ENCODE assay signal across 25 mouse cellular contexts in genomic region chr9:100535618-100536262, GRCm38 (mm10). TPM values are rescaled to one million over a fixed set of nuclear protein-coding genes. Genes with fewer than 3 reads are reported as not detected.
A peak's percentile ranks its signal among the peaks of the same experiment; 100 is the strongest.
DNase-seq lines count a peak whose midpoint lies in the region; ATAC-seq and TF ChIP-seq lines count a peak whose summit lies in the region.
"Had no signal": no experiment of that assay in that cellular context is flagged by ENCODE, and none has a peak within 500 bp of the region (broad histone marks: within the 10 kb centered on the region; RNA-seq: fewer than 3 reads in every experiment).

No protein-coding gene starts in this region.

- no peak for DNase-seq in heart, postnatal 0 days (ENCODE audit: low spot score)
- no peak for DNase-seq in heart, adult 11 months
- peak; percentile 35 for DNase-seq in 3T3-L1 (ENCODE audit: low read depth, low spot score)
- peak; percentile 16 for DNase-seq in Muller cell, postnatal 12 days (ENCODE audit: inconsistent ontology term)
- DNase-seq in liver, embryonic 14.5 days (ENCODE audit: low read depth in 3 of 3, low spot score in 3 of 3): no peak
- no peak for DNase-seq in hindbrain, embryonic 11.5 days (ENCODE audit: low spot score)
- DNase-seq: adrenal gland, postnatal 14 days; cerebellum, postnatal 36 days; heart, adult 18-20 months; heart, postnatal 36 days; kidney, adult 9 months; kidney, postnatal 25 days; right cerebral cortex, adult 18-20 months had no signal

- no peak for TF ChIP-seq CTCF in heart, postnatal 0 days (IDR thresholded peaks at IDR 0.05; ENCODE audit: low read depth)
- TF ChIP-seq CTCF in liver, embryonic 14.5 days (IDR thresholded peaks at IDR 0.05; ENCODE audit: low read depth): no peak

- H3K27ac ChIP-seq in heart, postnatal 0 days (ENCODE audit: low read depth): 0 out of 2 replicates have a peak overlapping the region, but pooled peaks have one; percentile 18
- no peak overlapping the region for H3K27ac ChIP-seq in liver, embryonic 14.5 days
- H3K27ac ChIP-seq in hindbrain, embryonic 11.5 days (ENCODE audit: low read depth, low read length): no peak overlapping the region
- H3K27ac ChIP-seq: heart, embryonic 13.5 days; hindbrain, embryonic 15.5 days; intestine, embryonic 15.5 days; left cerebral cortex, adult 2 months; limb, embryonic 10.5 days; neural tube, embryonic 13.5 days; stomach, postnatal 0 days had no signal

- no peak overlapping the region for H3K4me3 ChIP-seq in heart, postnatal 0 days (ENCODE audit: low read depth, low read length)
- H3K4me3 ChIP-seq in liver, embryonic 14.5 days (ENCODE audit: insufficient read depth in 1 of 2, low read depth in 2 of 2, low read length in 2 of 2): no peak overlapping the region
- no peak overlapping the region for H3K4me3 ChIP-seq in hindbrain, embryonic 11.5 days (ENCODE audit: low read depth, low read length)
- H3K4me3 ChIP-seq: heart, embryonic 13.5 days; hindbrain, embryonic 15.5 days; intestine, embryonic 15.5 days; left cerebral cortex, adult 2 months; limb, embryonic 10.5 days; lung, embryonic 15.5 days; neural tube, embryonic 13.5 days had no signal

- no peak for TF ChIP-seq EP300 in heart, postnatal 0 days (IDR thresholded peaks at IDR 0.05; ENCODE audit: low read depth)
- no peak for TF ChIP-seq EP300 in liver, embryonic 14.5 days (IDR thresholded peaks at IDR 0.05; ENCODE audit: low read depth)

- no peak for ATAC-seq in heart, postnatal 0 days (ENCODE audit: insufficient read depth, low read depth)
- ATAC-seq in liver, embryonic 14.5 days (ENCODE audit: insufficient read depth): peak; percentile 52; the same call in 1 of the 2 replicates
- no peak for ATAC-seq in hindbrain, embryonic 11.5 days (ENCODE audit: low FRiP score)
- no peak; the same call in 1 of the 2 replicates for ATAC-seq in erythroblast, adult 5-6 weeks (replicated peaks; ENCODE audit: low FRiP score, poor library complexity, severe bottlenecking)
- ATAC-seq: activated CD4-positive, CD25-positive, alpha-beta regulatory T cell, adult 4 months; intestine, embryonic 15.5 days; Patski had no signal

- no peaks in the 10 kb centered on the region for H3K27me3 ChIP-seq in heart, postnatal 0 days (ENCODE audit: control insufficient read depth, insufficient read depth, low read length)
- H3K27me3 ChIP-seq in liver, embryonic 14.5 days (ENCODE audit: control insufficient read depth, insufficient read depth, low read length): no peaks in the 10 kb centered on the region
- no peaks in the 10 kb centered on the region for H3K27me3 ChIP-seq in hindbrain, embryonic 11.5 days (ENCODE audit: control insufficient read depth, insufficient read depth, low read length)
- H3K27me3 ChIP-seq: heart, embryonic 13.5 days; hindbrain, embryonic 15.5 days; intestine, embryonic 15.5 days; lung, embryonic 15.5 days; neural tube, embryonic 13.5 days; Patski had no signal

- WGBS in heart, postnatal 0 days: 76% methylated on average over 2 of the region's 2 CpGs
- 38% methylated on average over 2 of the region's 2 CpGs for WGBS in liver, embryonic 14.5 days (ENCODE audit: insufficient replicate concordance)
- WGBS in hindbrain, embryonic 11.5 days: 93% methylated on average over 2 of the region's 2 CpGs

- H3K9me3 ChIP-seq in heart, postnatal 0 days (replicated peaks; ENCODE audit: control insufficient read depth, low read length): no peaks in the 10 kb centered on the region
- no peaks in the 10 kb centered on the region for H3K9me3 ChIP-seq in liver, embryonic 14.5 days (ENCODE audit: control insufficient read depth, low read length)
- no peaks in the 10 kb centered on the region for H3K9me3 ChIP-seq in hindbrain, embryonic 11.5 days (ENCODE audit: control insufficient read depth, low read length)
- H3K9me3 ChIP-seq: heart, embryonic 13.5 days; hindbrain, embryonic 15.5 days; intestine, embryonic 15.5 days; limb, embryonic 10.5 days; lung, embryonic 15.5 days; neural tube, embryonic 13.5 days had no signal

- H3K36me3 ChIP-seq in heart, postnatal 0 days (replicated peaks; ENCODE audit: control insufficient read depth, insufficient read depth, low read length): no peaks in the 10 kb centered on the region
- H3K36me3 ChIP-seq in liver, embryonic 14.5 days (replicated peaks; ENCODE audit: control insufficient read depth, insufficient read depth, low read depth): no peaks in the 10 kb centered on the region
- H3K36me3 ChIP-seq in hindbrain, embryonic 11.5 days (ENCODE audit: control insufficient read depth, insufficient read depth, low read length): no peaks in the 10 kb centered on the region
- H3K36me3 ChIP-seq: heart, embryonic 13.5 days; hindbrain, embryonic 15.5 days; intestine, embryonic 15.5 days; lung, embryonic 15.5 days; neural tube, embryonic 13.5 days had no signal

- no peak overlapping the region for H3K4me2 ChIP-seq in heart, postnatal 0 days (ENCODE audit: low read depth, low read length)
- H3K4me2 ChIP-seq in liver, embryonic 14.5 days (ENCODE audit: low read depth): no peak overlapping the region
- no peak overlapping the region for H3K4me2 ChIP-seq in hindbrain, embryonic 11.5 days (replicated peaks; ENCODE audit: low read depth, low read length)
- H3K4me2 ChIP-seq: heart, embryonic 13.5 days; hindbrain, embryonic 15.5 days; intestine, embryonic 15.5 days; lung, embryonic 15.5 days; neural tube, embryonic 13.5 days had no signal

- no peak overlapping the region for H3K9ac ChIP-seq in heart, postnatal 0 days (replicated peaks; ENCODE audit: low read depth, low read length)
- no peak overlapping the region for H3K9ac ChIP-seq in liver, embryonic 14.5 days (replicated peaks)
- no peak overlapping the region for H3K9ac ChIP-seq in hindbrain, embryonic 11.5 days (ENCODE audit: low read depth, low read length)
- H3K9ac ChIP-seq: heart, embryonic 13.5 days; hindbrain, embryonic 15.5 days; intestine, embryonic 15.5 days; lung, embryonic 15.5 days; neural tube, embryonic 13.5 days had no signal

- peaks cover 26% of the 10 kb centered on the region for H3K4me1 ChIP-seq in heart, postnatal 0 days (ENCODE audit: control insufficient read depth, insufficient read depth)
- peaks cover 12 to 14% of the 10 kb centered on the region in 2 experiments for H3K4me1 ChIP-seq in liver, embryonic 14.5 days (replicated peaks; ENCODE audit: control insufficient read depth in 2 of 2, insufficient read depth in 2 of 2, low read length in 1 of 2)
- no peaks in the 10 kb centered on the region for H3K4me1 ChIP-seq in hindbrain, embryonic 11.5 days (replicated peaks; ENCODE audit: control insufficient read depth, insufficient read depth, low read length)
- H3K4me1 ChIP-seq: intestine, embryonic 15.5 days; limb, embryonic 10.5 days had no signal

RNA-seq across cellular contexts. Expression of gene Nck1, which starts 10.2 kb away (rescaled TPM):
- total RNA-seq in heart, postnatal 0 days (2014; rRNA removed; ENCODE audit: low replicate concordance): 25.0 and 37.9 TPM in 2 replicates
- 58.8 and 63.9 TPM in 2 replicates for polyA plus RNA-seq in heart, postnatal 0 days (2015; fragmentation: Nextera tagmentation; extraction: Ambion mirVana)
- polyA plus RNA-seq in liver, embryonic 14.5 days (2012; rRNA removed): 5.4 and 12.9 TPM in 2 replicates
- 18.3 and 26.4 TPM in 2 replicates for polyA plus RNA-seq in liver, embryonic 14.5 days (2014; fragmentation: Nextera tagmentation; extraction: Ambion mirVana)
- 74.2 and 78.4 TPM in 2 replicates for polyA plus RNA-seq in hindbrain, embryonic 11.5 days (2014; fragmentation: Nextera tagmentation; extraction: Ambion mirVana)
- total RNA-seq in erythroblast, adult 5-6 weeks (2015; ENCODE audit: low replicate concordance): 5.2 and 7.5 TPM in 2 replicates
- 9.5 and 10.2 TPM in 2 replicates for total RNA-seq in erythroblast, adult 5-6 weeks (2017; ENCODE audit: low replicate concordance)

RNA-seq across cellular contexts. Expression of gene Slc35g2, which starts 35.1 kb away (rescaled TPM):
- total RNA-seq in heart, postnatal 0 days (2014; rRNA removed; ENCODE audit: low replicate concordance): 16.1 and 19.7 TPM in 2 replicates
- polyA plus RNA-seq in heart, postnatal 0 days (2015; fragmentation: Nextera tagmentation; extraction: Ambion mirVana): 11.3 and 12.0 TPM in 2 replicates
- polyA plus RNA-seq in liver, embryonic 14.5 days (2012; rRNA removed): 0.42 and 0.61 TPM in 2 replicates
- 1.4 and 1.5 TPM in 2 replicates for polyA plus RNA-seq in liver, embryonic 14.5 days (2014; fragmentation: Nextera tagmentation; extraction: Ambion mirVana)
- 5.9 and 9.2 TPM in 2 replicates for polyA plus RNA-seq in hindbrain, embryonic 11.5 days (2014; fragmentation: Nextera tagmentation; extraction: Ambion mirVana)
- not detected in 2 replicates for total RNA-seq in erythroblast, adult 5-6 weeks (2015; ENCODE audit: low replicate concordance)
- not detected in 2 replicates for total RNA-seq in erythroblast, adult 5-6 weeks (2017; ENCODE audit: low replicate concordance)
- polyA plus RNA-seq: C2C12 had no signal

RNA-seq across cellular contexts. Expression of gene Il20rb, which starts 49.2 kb away (rescaled TPM):
- total RNA-seq in heart, postnatal 0 days (2014; rRNA removed; ENCODE audit: low replicate concordance): 1.4 and 3.7 TPM in 2 replicates
- 0.84 and 1.7 TPM in 2 replicates for polyA plus RNA-seq in heart, postnatal 0 days (2015; fragmentation: Nextera tagmentation; extraction: Ambion mirVana)
- 0.73 TPM in 2 replicates for polyA plus RNA-seq in liver, embryonic 14.5 days (2012; rRNA removed)
- 0.11 and 0.29 TPM in 2 replicates for polyA plus RNA-seq in liver, embryonic 14.5 days (2014; fragmentation: Nextera tagmentation; extraction: Ambion mirVana)
- 0.77 and 0.94 TPM in 2 replicates for polyA plus RNA-seq in hindbrain, embryonic 11.5 days (2014; fragmentation: Nextera tagmentation; extraction: Ambion mirVana)
- 0.63 TPM in 1 of 2 replicates, not detected in the other for total RNA-seq in erythroblast, adult 5-6 weeks (2015; ENCODE audit: low replicate concordance)
- total RNA-seq in erythroblast, adult 5-6 weeks (2017; ENCODE audit: low replicate concordance): 4.0 TPM in 1 of 2 replicates, not detected in the other

Comparison
In these comparisons a context has a peak if more than half of its experiments do, and no peak if none do; other contexts are left out.
1. DNase-seq: peak in 3T3-L1 (single experiment) and Muller cell, postnatal 12 days (single experiment); none in heart, postnatal 0 days (single experiment), heart, adult 11 months (single experiment), liver, embryonic 14.5 days (0 of 3) and hindbrain, embryonic 11.5 days (single experiment).